Mouse (Mus musculus): Measurements from ENCODE around the gene S100a10. TPM values are rescaled to one million over a fixed set of nuclear protein-coding genes. Genes with fewer than 3 reads are reported as not detected.
"Not testable (repeated sequence)": the region's sequence is repeated elsewhere in the genome, so short reads cannot be mapped to it uniquely, and the experiment has no call there.

The S100a10 gene
- total RNA-seq, 2 experiments from 2014 or later, result 56.1 to 69.6 TPM

- ATAC-seq (replicated peaks; ENCODE audit: low FRiP score, poor library complexity, severe bottlenecking), result not testable (repeated sequence)
Observed at GRCm38 (mm10) chr3:93544170-93544569, 10.7 kb upstream of the S100a10 start.

GRCm38 (mm10) chr3:93547099-93547648 lies 7.7 kb upstream of the S100a10 start:
- peak; percentile 87 for ATAC-seq (replicated peaks; ENCODE audit: low FRiP score, poor library complexity, severe bottlenecking)

- ATAC-seq (replicated peaks; ENCODE audit: low FRiP score, poor library complexity, severe bottlenecking), result no peak
Observed at GRCm38 (mm10) chr3:93547749-93548540, 6.9 kb upstream of the S100a10 start.

- ATAC-seq (replicated peaks; ENCODE audit: low FRiP score, poor library complexity, severe bottlenecking), result no peak
Observed at GRCm38 (mm10) chr3:93548541-93549266, 6.2 kb upstream of the S100a10 start.

GRCm38 (mm10) chr3:93549986-93550385 lies 4.9 kb upstream of the S100a10 start:
- ATAC-seq (replicated peaks; ENCODE audit: low FRiP score, poor library complexity, severe bottlenecking), result no peak

GRCm38 (mm10) chr3:93551950-93552901 lies 2.7 kb upstream of the S100a10 start:
- ATAC-seq (replicated peaks; ENCODE audit: low FRiP score, poor library complexity, severe bottlenecking), result no peak

GRCm38 (mm10) chr3:93553311-93553710 lies 1.6 kb upstream of the S100a10 start:
- no peak for ATAC-seq (replicated peaks; ENCODE audit: low FRiP score, poor library complexity, severe bottlenecking)

GRCm38 (mm10) chr3:93553765-93554378 lies 1.0 kb upstream of the S100a10 start:
- no peak for ATAC-seq (replicated peaks; ENCODE audit: low FRiP score, poor library complexity, severe bottlenecking)

GRCm38 (mm10) chr3:93554379-93554980 lies 400 bp upstream of the S100a10 start:
- no peak for ATAC-seq (replicated peaks; ENCODE audit: low FRiP score, poor library complexity, severe bottlenecking)

GRCm38 (mm10) chr3:93555878-93556254 lies 986 bp downstream of the S100a10 start:
- ATAC-seq (replicated peaks; ENCODE audit: low FRiP score, poor library complexity, severe bottlenecking), result no peak

- no peak for ATAC-seq (replicated peaks; ENCODE audit: low FRiP score, poor library complexity, severe bottlenecking)
Observed at GRCm38 (mm10) chr3:93556599-93556998, 1.7 kb downstream of the S100a10 start.

- no peak for ATAC-seq (replicated peaks; ENCODE audit: low FRiP score, poor library complexity, severe bottlenecking)
Observed at GRCm38 (mm10) chr3:93557471-93557870, 2.6 kb downstream of the S100a10 start.

GRCm38 (mm10) chr3:93559961-93560360 lies 5.1 kb downstream of the S100a10 start:
- no peak for ATAC-seq (replicated peaks; ENCODE audit: low FRiP score, poor library complexity, severe bottlenecking)

- ATAC-seq (replicated peaks; ENCODE audit: low FRiP score, poor library complexity, severe bottlenecking), result no peak
Observed at GRCm38 (mm10) chr3:93562372-93562771, 7.5 kb downstream of the S100a10 start.

GRCm38 (mm10) chr3:93563216-93563615 lies 8.3 kb downstream of the S100a10 start:
- no peak for ATAC-seq (replicated peaks; ENCODE audit: low FRiP score, poor library complexity, severe bottlenecking)

- no peak for ATAC-seq (replicated peaks; ENCODE audit: low FRiP score, poor library complexity, severe bottlenecking)
Observed at GRCm38 (mm10) chr3:93566892-93567291, 12.0 kb downstream of the S100a10 start.

GRCm38 (mm10) chr3:93567721-93568120 lies 12.8 kb downstream of the S100a10 start:
- no peak for ATAC-seq (replicated peaks; ENCODE audit: low FRiP score, poor library complexity, severe bottlenecking)

- ATAC-seq (replicated peaks; ENCODE audit: low FRiP score, poor library complexity, severe bottlenecking), result no peak
Observed at GRCm38 (mm10) chr3:93568428-93569040, 13.7 kb downstream of the S100a10 start.

- ATAC-seq (replicated peaks; ENCODE audit: low FRiP score, poor library complexity, severe bottlenecking), result no peak
Observed at GRCm38 (mm10) chr3:93569046-93569445, 14.2 kb downstream of the S100a10 start.

Data from erythroblast, adult 5-6 weeks (primary cell).